Mouse (Mus musculus): ENCODE results near the gene Gm45753. TPM values are rescaled to one million over a fixed set of nuclear protein-coding genes. Genes with fewer than 3 reads are reported as not detected.

The Gm45753 gene
- polyA plus RNA-seq (2017; shearing (Covaris generic)): not detected

GRCm38 (mm10) chr8:45308366-45308765 is at the start of gene Gm45753:
TSS of gene Gm45753 (minus strand) at chr8:45308466.

GRCm38 (mm10) chr8:45332685-45333409 is 24.6 kb upstream of the Gm45753 start, which contains the start of gene Cyp4v3:
TSS of gene Cyp4v3 (minus strand) at chr8:45333216.

GRCm38 (mm10) chr8:45294687-45295086 is 13.6 kb downstream of the Gm45753 start, which contains the start of gene Klkb1:
TSS of gene Klkb1 (minus strand) at chr8:45294859.

GRCm38 (mm10) chr8:45261920-45262319 is 46.3 kb downstream of the Gm45753 start, which contains the start of gene F11:
TSS of gene F11 (minus strand) at chr8:45262031.

Other genes with a start within 250 kb of the Gm45753 start
- not detected for gene Mtnr1a, start 239.3 kb downstream of the Gm45753 start, polyA plus RNA-seq (2017; shearing (Covaris generic))
- gene F11, start 46.4 kb downstream of the Gm45753 start, polyA plus RNA-seq (2017; shearing (Covaris generic)): not detected
- gene Klkb1, start 13.6 kb downstream of the Gm45753 start, polyA plus RNA-seq (2017; shearing (Covaris generic)): 0.23 TPM
- gene Cyp4v3, start 24.8 kb upstream of the Gm45753 start, polyA plus RNA-seq (2017; shearing (Covaris generic)): 13.8 TPM
- gene Fam149a, start 73.8 kb upstream of the Gm45753 start, polyA plus RNA-seq (2017; shearing (Covaris generic)): 0.18 TPM
- gene Tlr3, start 102.6 kb upstream of the Gm45753 start, polyA plus RNA-seq (2017; shearing (Covaris generic)): 1.3 TPM
- gene Sorbs2, start 199.3 kb upstream of the Gm45753 start, polyA plus RNA-seq (2017; shearing (Covaris generic)): 0.87 TPM